Mouse (Mus musculus): Measurements from ENCODE around the gene Bend7. TPM values are rescaled to one million over a fixed set of nuclear protein-coding genes. Genes with fewer than 3 reads are reported as not detected.

Bend7 gene
- total and polyA plus RNA-seq, 3 experiments, result not detected

- H3K79me2 ChIP-seq (replicated peaks; ENCODE audit: control insufficient read depth, extremely low read depth, insufficient read depth, poor library complexity, severe bottlenecking), result no peaks in the 10 kb centered on the region
- H3K9ac ChIP-seq (ENCODE audit: insufficient read depth, low read depth), result no peak overlapping the region
- no peak overlapping the region for H3K4me2 ChIP-seq (ENCODE audit: insufficient read depth, low read depth, poor library complexity, severe bottlenecking)
- H3K27me3 ChIP-seq (replicated peaks), result no peaks in the 10 kb centered on the region
- H3K9me3 ChIP-seq (replicated peaks; ENCODE audit: low read length), result no peaks in the 10 kb centered on the region
- peaks cover 3 to 31% of the 10 kb centered on the region in 2 experiments; a peak in 3 of 4 replicates for H3K4me1 ChIP-seq (ENCODE audit: control insufficient read depth in 1 of 2, insufficient read depth in 2 of 2)
- TF ChIP-seq MEF2A (IDR thresholded peaks at IDR 0.05; ENCODE audit: borderline replicate concordance, low read depth, low read length), result no peak
- TF ChIP-seq JUN (IDR thresholded peaks at IDR 0.05; ENCODE audit: insufficient read depth, low read depth, low read length), result no peak
- no peak for TF ChIP-seq POLR2A (IDR thresholded peaks at IDR 0.05; ENCODE audit: low read depth, low read length)
- TF ChIP-seq USF1 (IDR thresholded peaks at IDR 0.05; ENCODE audit: low read depth, low read length), result no peak
- no peak for TF ChIP-seq EP300 (IDR thresholded peaks at IDR 0.05; ENCODE audit: low read length)
- no peak for TF ChIP-seq ZC3H11A (IDR thresholded peaks at IDR 0.05; ENCODE audit: low read depth, low read length)
- no peak for TF ChIP-seq UBTF (IDR thresholded peaks at IDR 0.05; ENCODE audit: low read depth, low read length)
- no peak for TF ChIP-seq SIN3A (IDR thresholded peaks at IDR 0.05; ENCODE audit: low read length)
- no peak for TF ChIP-seq SMC3 (IDR thresholded peaks at IDR 0.05; ENCODE audit: low read depth, low read length)
- no peak for TF ChIP-seq IRF4 (IDR thresholded peaks at IDR 0.05; ENCODE audit: low read depth, low read length)
- dilution Hi-C loops (cut with MboI; ENCODE audit: extremely low pct_ligation_motif_present, extremely low pct_unique_long_range_greater_than_20kb, low sequenced_read_pairs) (no loop called here), in situ Hi-C loops (cut with MboI; ENCODE audit: low pct_ligation_motif_present, low pct_unique_long_range_greater_than_20kb, low sequenced_read_pairs) (no loop called here)
- no peak overlapping the region for H3K27ac ChIP-seq (ENCODE audit: insufficient read depth, low read depth)
- no peaks in the 10 kb centered on the region for H3K36me3 ChIP-seq (replicated peaks in 1 of 2; ENCODE audit: control insufficient read depth in 1 of 2, insufficient read depth in 1 of 2, low read length in 1 of 2)
- no peak overlapping the region for H3K4me3 ChIP-seq (replicated peaks in 1 of 3; ENCODE audit: low read depth in 2 of 3, low read length in 2 of 3, poor library complexity in 1 of 3)
- peak; percentile 21 for DNase-seq (ENCODE audit: extremely low read depth)
Observed at GRCm38 (mm10) chr2:4781641-4782040, 64.0 kb downstream of the Bend7 start.

GRCm38 (mm10) chr2:4782401-4782800 is 64.8 kb downstream of the Bend7 start:
- H3K79me2 ChIP-seq (replicated peaks; ENCODE audit: control insufficient read depth, extremely low read depth, insufficient read depth, poor library complexity, severe bottlenecking), result no peaks in the 10 kb centered on the region
- H3K4me1 ChIP-seq (ENCODE audit: control insufficient read depth in 1 of 2, insufficient read depth in 2 of 2), result peaks cover 3 to 31% of the 10 kb centered on the region in 2 experiments; a peak in 3 of 4 replicates
- TF ChIP-seq POLR2A (IDR thresholded peaks at IDR 0.05; ENCODE audit: low read depth, low read length) (no peak), RCOR1 (conservative IDR thresholded peaks at IDR 0.05; ENCODE audit: low read depth, low read length) (no peak), ZC3H11A (IDR thresholded peaks at IDR 0.05; ENCODE audit: low read depth, low read length) (no peak), CHD2 (IDR thresholded peaks at IDR 0.05; ENCODE audit: low read length) (no peak), MYC (IDR thresholded peaks at IDR 0.05; ENCODE audit: low read depth, low read length) (no peak), BHLHE40 (IDR thresholded peaks at IDR 0.05; ENCODE audit: low read depth, low read length) (no peak), MAZ (IDR thresholded peaks at IDR 0.05; ENCODE audit: low read depth, low read length) (no peak), RAD21 (IDR thresholded peaks at IDR 0.05; ENCODE audit: low read depth, low read length) (no peak), IRF4 (IDR thresholded peaks at IDR 0.05; ENCODE audit: low read depth, low read length) (no peak), HCFC1 (IDR thresholded peaks at IDR 0.05; ENCODE audit: low read depth, low read length) (no peak), JUND (conservative IDR thresholded peaks at IDR 0.05; ENCODE audit: low read depth, low read length) (no peak), ZKSCAN1 (IDR thresholded peaks at IDR 0.05; ENCODE audit: borderline replicate concordance, low read depth, low read length) (no peak), SIN3A (IDR thresholded peaks at IDR 0.05; ENCODE audit: low read length) (no peak), TCF12 (IDR thresholded peaks at IDR 0.05; ENCODE audit: low read depth, low read length) (no peak), SMC3 (IDR thresholded peaks at IDR 0.05; ENCODE audit: low read depth, low read length) (no peak)
- no peak overlapping the region for H3K4me2 ChIP-seq (ENCODE audit: insufficient read depth, low read depth, poor library complexity, severe bottlenecking)
- no peaks in the 10 kb centered on the region for H3K9me3 ChIP-seq (replicated peaks; ENCODE audit: low read length)
- no peak overlapping the region for H3K27ac ChIP-seq (ENCODE audit: insufficient read depth, low read depth)
- no peak overlapping the region for H3K9ac ChIP-seq (ENCODE audit: insufficient read depth, low read depth)
- no peak for DNase-seq (ENCODE audit: extremely low read depth)
- H3K4me3 ChIP-seq (replicated peaks in 1 of 3; ENCODE audit: low read depth in 2 of 3, low read length in 2 of 3, poor library complexity in 1 of 3), result no peak overlapping the region
- in situ Hi-C loops (cut with MboI; ENCODE audit: low pct_ligation_motif_present, low pct_unique_long_range_greater_than_20kb, low sequenced_read_pairs), result no loop called here
- H3K27me3 ChIP-seq (replicated peaks), result no peaks in the 10 kb centered on the region
- H3K36me3 ChIP-seq (replicated peaks in 1 of 2; ENCODE audit: control insufficient read depth in 1 of 2, insufficient read depth in 1 of 2, low read length in 1 of 2), result no peaks in the 10 kb centered on the region
- dilution Hi-C loops (cut with MboI; ENCODE audit: extremely low pct_ligation_motif_present, extremely low pct_unique_long_range_greater_than_20kb, low sequenced_read_pairs), result no loop called here
